Mouse (Mus musculus): ENCODE measurements around the gene Trak1.

DNA sequence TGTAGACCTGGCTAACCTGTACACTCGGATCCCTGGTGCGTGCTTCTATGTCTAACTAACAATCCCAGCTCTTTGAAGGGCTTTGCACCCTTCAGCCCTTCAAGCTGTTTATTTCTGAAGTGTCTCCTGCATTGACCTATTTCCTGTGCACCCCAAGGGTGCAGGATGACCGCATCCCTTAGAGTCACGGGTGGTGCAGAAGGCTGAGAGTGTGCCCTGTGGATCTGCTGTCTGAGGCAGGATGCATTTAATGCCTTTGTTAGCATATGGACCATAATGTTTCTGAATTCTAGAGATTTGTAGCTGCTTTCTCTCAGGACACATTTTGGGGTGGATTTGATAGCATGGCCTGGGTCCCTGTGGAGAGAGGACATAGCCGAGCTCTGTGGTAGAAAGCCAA is 129.6 kb downstream of the Trak1 start:
- no peak for TF ChIP-seq CTCF (IDR thresholded peaks at IDR 0.05; ENCODE audit: low read depth, low read length)
- no peak for TF ChIP-seq POLR2A (IDR thresholded peaks at IDR 0.05; ENCODE audit: extremely low read depth, insufficient read depth, low read length)
